Mouse (Mus musculus) midbrain, embryonic 11.5 days (tissue): ENCODE measurements around the gene Wipi2. TPM values are rescaled to one million over a fixed set of nuclear protein-coding genes. Genes with fewer than 3 reads are reported as not detected.

Source experiments
- ATAC-seq: fragments of 200-750 bp; cut with Nextera tagmentation; 2 replicates; pipeline ENCODE4 v1.8.0; 2017; ENCODE audit warnings: moderate TSS enrichment, moderate library complexity; ENCODE audit not compliant: low FRiP score
- DNase-seq: peaks from one replicate; pipeline ENCODE4 v3.0.0; 2015; ENCODE audit warnings: low spot score; ENCODE audit errors: missing footprints
- H3K27ac ChIP-seq: fragments of 300-500 bp; sonication (generic); 2 replicates; pipeline ENCODE4 v1.5.1; 2014; ENCODE audit warnings: low read depth, low read length
- H3K27me3 ChIP-seq: fragments of 300-500 bp; sonication (generic); 2 replicates; pipeline ENCODE4 v1.6.1; 2014; ENCODE audit warnings: mild to moderate bottlenecking, low read length, moderate library complexity, mixed read lengths; ENCODE audit not compliant: control insufficient read depth, insufficient read depth
- H3K36me3 ChIP-seq: fragments of 300-500 bp; sonication (generic); 2 replicates; pipeline ENCODE4 v1.6.1; 2014; ENCODE audit warnings: mild to moderate bottlenecking, low read length, moderate library complexity, mixed read lengths; ENCODE audit not compliant: control insufficient read depth, insufficient read depth
- H3K4me1 ChIP-seq: fragments of 300-500 bp; sonication (generic); 2 replicates; pipeline ENCODE4 v1.6.1; 2014; ENCODE audit warnings: low read length; ENCODE audit not compliant: control insufficient read depth, insufficient read depth
- H3K4me2 ChIP-seq: fragments of 300-500 bp; sonication (generic); 2 replicates; pipeline ENCODE4 v1.6.1; 2014; ENCODE audit warnings: mild to moderate bottlenecking, moderate library complexity
- H3K4me3 ChIP-seq: fragments of 300-500 bp; sonication (generic); 2 replicates; pipeline ENCODE4 v1.5.1; 2014; ENCODE audit warnings: low read depth, low read length
- H3K9ac ChIP-seq: fragments of 300-500 bp; sonication (generic); 2 replicates; pipeline ENCODE4 v1.6.1; 2014; ENCODE audit warnings: low read length
- H3K9me3 ChIP-seq: fragments of 300-500 bp; sonication (generic); 2 replicates; pipeline ENCODE4 v1.6.1; 2016; ENCODE audit warnings: low read length; ENCODE audit not compliant: control insufficient read depth
- WGBS: fragments of 180-500 bp; shearing (Covaris S2); extraction: QIAGEN DNeasy Blood & Tissue Kit; methylation state at CpG from one replicate; pipeline ENCODE4 v1.1.7; 2014; 5-methylcytosine and 5-hydroxymethylcytosine counted together
- polyA plus RNA-seq: library from polyadenylated mRNA; unstranded; fragments of >200 nt; fragmentation: Nextera tagmentation; extraction: Ambion mirVana; gene quantifications from 2 replicates; pipeline ENCODE4 v1.2.1, GENCODE M21; 2014

Gene Wipi2
- polyA plus RNA-seq, 1 experiment from 2014 or later, result 55.7 TPM

GRCm38 (mm10) chr5:142693738-142694430 lies 66.4 kb downstream of the Wipi2 start:
- no peaks in the 10 kb centered on the region for H3K9me3 ChIP-seq
- no peaks in the 10 kb centered on the region; the same call in 1 of the 2 replicates for H3K4me1 ChIP-seq
- H3K4me2 ChIP-seq, result no peak overlapping the region
- no peak overlapping the region for H3K9ac ChIP-seq
- DNase-seq (no peak), ATAC-seq (no peak)
- no peaks in the 10 kb centered on the region for H3K36me3 ChIP-seq
- no peak overlapping the region for H3K27ac ChIP-seq
- H3K4me3 ChIP-seq, result no peak overlapping the region
- H3K27me3 ChIP-seq, result no peaks in the 10 kb centered on the region; the same call in 1 of the 2 replicates
- WGBS, result 62% methylated on average over 8 of the region's 8 CpGs

GRCm38 (mm10) chr5:142694627-142695340 lies 67.3 kb downstream of the Wipi2 start:
- Histone ChIP-seq H3K36me3 (no peaks in the 10 kb centered on the region), H3K4me3 (no peak overlapping the region), H3K4me1 (no peaks in the 10 kb centered on the region; the same call in 1 of the 2 replicates), H3K27me3 (no peaks in the 10 kb centered on the region; the same call in 1 of the 2 replicates), H3K27ac (no peak overlapping the region), H3K4me2 (no peak overlapping the region), H3K9ac (no peak overlapping the region), H3K9me3 (no peaks in the 10 kb centered on the region)
- 15% methylated on average over 12 of the region's 12 CpGs for WGBS
- ATAC-seq, result no peak
- DNase-seq, result no peak

GRCm38 (mm10) chr5:142696258-142696657 lies 68.8 kb downstream of the Wipi2 start:
- 25% methylated on average over 6 of the region's 6 CpGs for WGBS
- no peaks in the 10 kb centered on the region; the same call in 1 of the 2 replicates for H3K4me1 ChIP-seq
- H3K4me2 ChIP-seq, result no peak overlapping the region
- ATAC-seq, result no peak
- H3K4me3 ChIP-seq, result no peak overlapping the region
- no peak overlapping the region for H3K9ac ChIP-seq
- no peaks in the 10 kb centered on the region for H3K9me3 ChIP-seq
- H3K36me3 ChIP-seq, result no peaks in the 10 kb centered on the region
- H3K27me3 ChIP-seq, result peaks cover 9% of the 10 kb centered on the region
- no peak overlapping the region for H3K27ac ChIP-seq
- no peak for DNase-seq

- H3K9ac ChIP-seq, result no peak overlapping the region
- H3K27me3 ChIP-seq, result peaks cover 11% of the 10 kb centered on the region
- H3K27ac ChIP-seq, result no peak overlapping the region
- DNase-seq, result no peak
- H3K9me3 ChIP-seq, result no peaks in the 10 kb centered on the region
- H3K4me3 ChIP-seq, result no peak overlapping the region
- H3K4me1 ChIP-seq, result no peaks in the 10 kb centered on the region; the same call in 1 of the 2 replicates
- no peaks in the 10 kb centered on the region for H3K36me3 ChIP-seq
- 91% methylated on average over 6 of the region's 6 CpGs for WGBS
- no peak overlapping the region for H3K4me2 ChIP-seq
- ATAC-seq, result no peak
These were observed 69.4 kb downstream of the Wipi2 start for GRCm38 (mm10) chr5:142696865-142697264.

GRCm38 (mm10) chr5:142697742-142698141 lies 70.2 kb downstream of the Wipi2 start:
- WGBS, result 77% methylated on average over 2 of the region's 2 CpGs
- Histone ChIP-seq H3K4me2 (no peak overlapping the region), H3K27me3 (peaks cover 11% of the 10 kb centered on the region), H3K9ac (no peak overlapping the region), H3K27ac (no peak overlapping the region), H3K4me1 (peaks cover 4% of the 10 kb centered on the region), H3K4me3 (no peak overlapping the region), H3K9me3 (no peaks in the 10 kb centered on the region), H3K36me3 (no peaks in the 10 kb centered on the region)
- no peak for ATAC-seq
- DNase-seq, result no peak

- H3K9ac ChIP-seq, result no peak overlapping the region
- no peak overlapping the region for H3K4me3 ChIP-seq
- WGBS, result 11% methylated on average over 15 of the region's 15 CpGs
- H3K36me3 ChIP-seq, result no peaks in the 10 kb centered on the region
- peaks cover 9% of the 10 kb centered on the region for H3K4me1 ChIP-seq
- H3K9me3 ChIP-seq, result no peaks in the 10 kb centered on the region
- H3K27ac ChIP-seq, result no peak overlapping the region
- DNase-seq, result peak; percentile 62
- peak overlapping the region; percentile 85 for H3K4me2 ChIP-seq
- H3K27me3 ChIP-seq, result peaks cover 11% of the 10 kb centered on the region
- no peak; the same call in none of the 2 replicates for ATAC-seq
These were observed 73.5 kb downstream of the Wipi2 start for GRCm38 (mm10) chr5:142700842-142701589.

- H3K4me1 ChIP-seq, result peaks cover 9% of the 10 kb centered on the region
- no peaks in the 10 kb centered on the region for H3K9me3 ChIP-seq
- H3K9ac ChIP-seq, result peak overlapping the region; percentile 81
- peak overlapping the region; percentile 85 for H3K4me2 ChIP-seq
- peaks cover 11% of the 10 kb centered on the region for H3K27me3 ChIP-seq
- ATAC-seq, result peak; percentile 89
- DNase-seq, result peak; percentile 99
- peak overlapping the region; percentile 49 for H3K4me3 ChIP-seq
- no peak overlapping the region for H3K27ac ChIP-seq
- no peaks in the 10 kb centered on the region for H3K36me3 ChIP-seq
- WGBS, result under 1% methylated on average over 57 of the region's 72 CpGs
These were observed 74.4 kb downstream of the Wipi2 start for GRCm38 (mm10) chr5:142701651-142702510.

GRCm38 (mm10) chr5:142702511-142703138 lies 75.1 kb downstream of the Wipi2 start:
- H3K27me3 ChIP-seq, result peaks cover 11% of the 10 kb centered on the region

More at GRCm38 (mm10) chr5:142702511-142703138, 75.1 kb downstream of the Wipi2 start:
- 25% methylated on average over 18 of the region's 18 CpGs for WGBS
- Histone ChIP-seq H3K9me3 (no peaks in the 10 kb centered on the region), H3K27ac (no peak overlapping the region), H3K4me1 (peaks cover 9% of the 10 kb centered on the region), H3K36me3 (no peaks in the 10 kb centered on the region), H3K9ac (peak overlapping the region; percentile 81), H3K4me3 (peak overlapping the region; percentile 49), H3K4me2 (peak overlapping the region; percentile 85)
- DNase-seq (peak; percentile 86), ATAC-seq (peak; percentile 20; the same call in 1 of the 2 replicates)
